Mouse (Mus musculus): ENCODE data around the gene 1810013L24Rik.
"Not testable (repeated sequence)": the region's sequence is repeated elsewhere in the genome, so short reads cannot be mapped to it uniquely, and the experiment has no call there.

1810013L24Rik gene

DNA sequence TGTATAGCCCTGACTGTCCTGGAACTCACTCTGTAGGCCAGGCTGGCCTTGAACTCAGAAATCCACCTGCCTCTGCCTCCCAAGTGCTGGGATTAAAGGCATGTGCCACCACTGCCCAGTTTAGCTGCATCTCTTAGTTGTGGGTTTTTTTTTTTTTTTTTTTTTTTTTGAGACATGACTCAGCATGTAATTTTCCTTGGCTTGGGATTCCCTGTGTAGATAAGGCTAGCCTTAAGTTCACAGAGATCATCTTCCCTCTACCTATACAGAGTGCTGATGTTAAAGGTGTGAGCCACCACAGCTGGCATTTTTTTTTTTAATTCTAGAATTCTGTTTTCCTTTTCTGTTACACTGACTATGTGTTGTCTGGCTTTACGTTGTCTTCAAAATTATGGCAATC lies 7.7 kb downstream of the 1810013L24Rik start:
- no peak for DNase-seq

DNA sequence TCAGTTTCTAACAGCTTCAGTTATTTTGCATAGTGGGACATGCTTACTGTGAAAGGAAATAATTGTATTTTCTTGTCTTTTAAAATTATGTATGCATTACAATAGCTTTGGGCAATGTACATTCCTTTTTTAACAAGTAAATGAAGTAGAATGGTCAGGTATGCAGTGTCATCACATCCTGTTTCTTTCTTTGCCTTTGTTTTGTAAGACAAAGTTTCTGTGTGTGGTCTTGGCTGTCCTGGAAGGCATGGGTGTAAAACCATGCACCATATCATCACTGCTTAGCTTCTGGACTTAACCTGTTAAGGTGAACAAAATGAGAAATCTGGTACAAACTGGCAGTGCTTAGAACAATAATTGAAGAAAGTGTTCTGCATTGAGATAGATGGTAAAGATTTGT lies 9.0 kb downstream of the 1810013L24Rik start:
- DNase-seq, result no peak

DNA sequence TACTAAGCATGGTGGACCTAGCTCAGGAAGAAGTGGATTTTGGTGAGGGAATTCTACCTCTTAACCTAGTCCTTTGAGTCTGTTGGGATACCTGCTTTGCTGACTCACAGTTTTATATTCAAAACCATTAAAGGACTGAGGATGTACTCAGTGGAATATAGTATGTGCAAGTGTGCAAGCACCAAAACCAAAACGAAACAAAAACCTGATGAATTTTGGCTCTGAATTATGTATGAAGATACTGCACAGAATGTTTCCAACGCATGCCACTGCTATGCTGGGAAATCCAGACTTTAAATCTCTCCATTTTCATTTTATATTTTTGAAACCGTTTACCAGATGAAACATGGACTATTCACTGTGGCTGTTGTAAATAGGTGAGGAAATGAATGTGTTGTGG lies 10.7 kb downstream of the 1810013L24Rik start:
- DNase-seq, result no peak

GRCm38 (mm10) chr16:8842962-8843361 lies 13.1 kb downstream of the 1810013L24Rik start:
- no peak for DNase-seq

GRCm38 (mm10) chr16:8843580-8844175 lies 13.8 kb downstream of the 1810013L24Rik start:
- no peak for DNase-seq

DNA sequence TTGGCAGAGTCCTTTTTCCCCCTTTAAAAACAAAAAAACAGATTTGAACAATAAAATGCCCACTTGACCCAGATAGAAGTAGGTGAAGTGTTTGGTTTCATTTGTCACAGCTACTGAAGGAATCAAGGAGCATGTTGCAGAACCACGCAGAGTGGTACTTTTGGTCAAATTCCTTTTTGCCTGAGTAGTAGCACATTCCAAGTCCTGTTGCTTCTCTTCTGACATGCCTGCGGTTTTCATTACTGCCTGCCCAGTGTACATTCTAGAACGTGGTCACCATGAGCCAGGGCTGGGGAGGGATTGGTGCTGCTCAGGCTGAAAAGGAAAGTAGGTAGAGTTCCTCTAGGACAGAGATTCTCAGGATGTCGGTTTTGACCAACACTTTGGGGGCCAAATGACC lies 16.1 kb downstream of the 1810013L24Rik start:
- no peak for DNase-seq

DNA sequence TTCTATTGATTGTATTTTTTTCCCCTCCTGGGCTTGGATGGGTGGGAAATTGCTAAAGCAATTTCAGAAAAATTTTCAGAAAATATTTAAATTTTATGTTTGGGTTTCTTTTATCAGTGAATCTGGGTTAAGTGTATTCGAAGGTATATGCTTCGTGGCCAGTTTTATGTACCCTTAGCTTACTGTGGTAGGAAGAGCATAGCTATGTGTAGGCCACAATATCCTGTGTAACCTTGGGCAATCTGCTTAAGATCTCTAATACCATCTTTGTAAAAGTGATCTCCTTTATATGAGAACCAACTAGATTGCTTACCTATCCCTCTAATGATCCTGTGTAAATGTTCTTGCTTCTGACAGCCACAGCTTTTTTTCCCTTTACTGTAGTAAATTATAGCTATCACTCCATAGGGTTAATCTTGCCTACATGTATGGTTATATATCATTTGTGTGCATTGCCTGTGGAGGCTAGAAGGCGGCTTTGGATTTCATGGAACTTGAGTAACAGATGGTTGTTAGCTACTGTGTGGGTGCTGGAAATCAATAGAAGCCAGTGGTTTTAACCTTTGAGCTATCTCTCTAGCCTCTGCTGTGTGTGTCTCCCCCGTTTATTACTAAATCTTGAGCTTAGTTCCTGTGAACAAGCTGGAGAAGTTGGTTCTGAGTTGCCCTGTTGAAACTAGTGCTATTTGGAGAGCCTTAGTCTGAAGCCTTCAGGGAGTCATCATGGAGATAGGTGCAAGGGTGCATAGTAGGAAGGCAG lies 18.6 kb downstream of the 1810013L24Rik start:
- no peak for DNase-seq

DNA sequence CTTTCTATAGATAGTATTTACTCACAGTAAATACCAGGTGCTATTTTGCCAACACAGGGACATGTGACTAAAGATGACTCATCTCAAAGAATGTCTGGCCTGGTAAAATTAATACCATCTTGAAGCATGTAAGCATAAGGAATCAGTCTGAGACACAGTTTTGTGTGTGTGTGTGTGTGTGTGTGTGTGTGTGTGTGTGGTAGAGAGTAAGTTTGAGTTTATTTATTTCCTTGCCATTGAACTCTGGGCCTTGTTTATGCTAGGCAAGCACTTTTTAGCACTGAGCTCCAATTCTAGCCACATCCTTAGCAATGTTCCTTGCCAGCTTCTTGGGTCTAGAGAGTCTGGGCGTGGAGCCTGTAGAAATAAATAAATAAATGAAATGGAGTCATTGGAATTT lies 20.0 kb downstream of the 1810013L24Rik start:
- no peak for DNase-seq

DNA sequence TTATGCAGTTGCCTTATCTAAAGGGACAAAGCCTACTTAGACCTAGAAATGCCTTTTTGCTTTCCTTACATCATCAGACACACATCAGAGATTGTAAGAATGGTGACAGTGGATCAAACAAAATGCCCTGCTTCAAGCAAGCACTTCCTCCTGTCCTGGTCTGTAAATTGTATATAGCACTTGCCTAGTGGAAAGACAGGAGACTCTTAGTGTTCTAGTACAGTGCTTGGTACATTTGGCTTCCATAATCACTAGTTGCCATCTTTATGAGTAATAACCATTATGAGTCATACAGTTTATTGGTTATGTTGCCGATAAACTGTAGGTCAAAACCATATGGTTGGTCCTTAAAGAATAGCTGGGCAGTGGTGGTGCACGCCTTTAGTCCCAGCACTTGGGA lies 25.2 kb downstream of the 1810013L24Rik start:
- no peak for DNase-seq

DNA sequence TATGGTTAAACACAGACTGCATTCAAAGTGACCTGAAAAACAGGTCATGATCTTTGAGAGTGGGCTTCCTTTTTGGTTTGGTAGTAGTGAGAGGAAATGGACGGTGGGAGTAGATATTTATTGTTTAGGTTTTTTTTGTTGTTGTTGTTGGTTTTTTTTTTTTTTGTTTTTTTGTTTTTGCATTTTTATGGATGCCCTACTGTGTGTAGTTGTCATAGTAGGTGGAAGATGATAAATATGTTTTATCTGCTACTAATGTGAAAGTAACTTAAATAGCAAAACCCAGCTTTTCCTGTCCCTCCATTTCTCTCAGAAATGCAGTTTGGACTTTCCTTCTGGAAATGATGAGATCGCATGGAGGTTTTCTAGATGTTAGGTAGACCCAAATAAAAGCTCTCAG lies 26.9 kb downstream of the 1810013L24Rik start:
- DNase-seq, result no peak

DNA sequence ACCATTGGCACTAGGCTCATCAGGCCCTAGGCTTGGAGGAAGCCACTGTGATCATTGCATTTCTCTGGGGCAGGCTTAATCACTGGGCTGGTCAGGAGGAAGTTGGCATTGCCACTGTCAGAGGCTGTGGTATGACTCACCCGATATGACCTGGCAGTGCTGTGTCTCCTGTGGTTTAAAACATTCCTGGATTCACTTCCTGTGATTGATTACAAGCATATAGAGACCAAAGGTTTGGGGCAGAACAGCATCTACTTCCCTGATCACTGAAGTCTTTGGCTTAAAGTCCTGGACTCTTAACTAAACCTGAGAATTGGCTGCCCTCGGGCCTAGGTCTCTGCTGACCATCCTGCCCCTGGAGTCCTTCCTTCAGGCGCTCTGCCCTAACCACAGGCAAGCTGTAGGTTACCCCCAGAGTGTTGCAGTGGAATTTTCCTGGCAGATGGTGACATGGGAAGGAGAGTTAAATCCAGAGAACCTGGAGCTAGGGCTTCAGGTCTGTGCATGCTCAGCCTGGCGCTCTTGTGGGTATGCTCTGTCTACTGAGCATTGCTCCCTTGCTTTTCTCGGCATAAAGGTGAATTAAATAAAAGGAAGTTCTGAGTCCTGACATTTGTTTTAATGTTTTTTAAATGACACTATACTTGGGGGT lies 32.6 kb downstream of the 1810013L24Rik start:
- no peak for DNase-seq

DNA sequence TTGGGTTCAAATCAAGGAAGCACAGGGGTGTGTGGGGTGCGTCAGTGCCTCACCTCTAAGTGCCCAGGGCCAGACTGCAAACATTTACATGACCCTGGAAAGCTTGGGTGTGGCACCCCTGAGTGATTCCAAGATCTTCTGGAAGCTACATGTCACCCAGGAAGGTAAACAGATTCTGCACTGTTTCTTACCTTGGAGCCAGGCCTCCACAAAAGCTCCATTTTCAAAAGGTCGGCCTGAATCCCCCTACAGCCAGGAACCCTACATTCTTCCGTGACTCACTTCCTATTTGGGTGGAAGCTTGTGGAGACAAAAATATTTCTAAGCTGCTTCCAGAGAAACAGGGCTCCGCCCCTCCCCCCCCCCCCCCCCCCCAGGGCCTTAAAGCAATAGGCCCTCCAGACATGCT lies 34.3 kb downstream of the 1810013L24Rik start:
- DNase-seq, result no peak

GRCm38 (mm10) chr16:8867406-8867955 lies 37.6 kb downstream of the 1810013L24Rik start:
- DNase-seq, result no peak

DNA sequence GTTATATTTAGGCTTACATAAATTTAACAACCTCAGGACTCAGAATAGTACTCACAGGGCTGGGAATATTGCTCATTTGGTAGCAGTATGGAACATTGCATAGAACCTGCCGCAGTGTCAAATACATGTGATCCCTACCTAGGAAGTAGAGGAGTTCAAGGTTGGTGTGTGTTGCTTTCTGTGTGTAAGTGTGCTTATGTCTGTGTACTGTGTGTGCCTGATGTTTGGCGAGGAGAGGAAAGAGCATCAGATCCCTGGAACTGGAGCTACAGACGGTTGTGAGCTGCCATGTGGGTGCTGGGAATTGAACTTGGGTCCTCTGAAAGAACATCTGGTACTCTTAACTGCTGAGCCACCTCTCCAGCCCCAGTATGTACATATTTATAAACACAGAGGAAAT lies 38.6 kb downstream of the 1810013L24Rik start:
- no peak for DNase-seq

- DNase-seq, result peak; percentile 73
Observed at GRCm38 (mm10) chr16:8869715-8870114, 39.8 kb downstream of the 1810013L24Rik start.

GRCm38 (mm10) chr16:8871376-8871775 lies 41.5 kb downstream of the 1810013L24Rik start:
- DNase-seq, result no peak

- DNase-seq, result no peak
Observed at GRCm38 (mm10) chr16:8872019-8872418, 42.1 kb downstream of the 1810013L24Rik start.

DNA sequence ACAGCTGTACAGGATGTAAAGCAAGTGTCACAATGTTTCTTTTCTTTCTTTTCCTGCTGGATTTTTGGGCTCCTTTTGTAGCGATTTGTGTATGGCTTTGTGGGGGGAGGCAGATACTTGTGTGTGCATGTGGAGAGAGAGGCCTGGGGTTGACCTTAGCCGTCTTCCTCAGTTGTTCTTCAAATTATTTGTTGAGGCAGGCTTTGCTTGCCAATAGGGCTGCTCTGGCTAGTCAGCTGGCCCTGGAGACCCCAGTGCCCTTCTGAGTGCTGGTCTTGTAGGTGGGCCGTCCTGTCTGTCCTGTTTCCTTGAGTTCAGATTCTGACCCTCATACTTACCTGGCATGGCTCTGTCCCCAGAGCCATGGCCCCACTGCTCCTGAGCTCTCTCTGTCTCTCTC lies 42.6 kb downstream of the 1810013L24Rik start:
- DNase-seq, result no peak

- DNase-seq, result no peak
Observed at GRCm38 (mm10) chr16:8880076-8880475, 50.2 kb downstream of the 1810013L24Rik start.

DNA sequence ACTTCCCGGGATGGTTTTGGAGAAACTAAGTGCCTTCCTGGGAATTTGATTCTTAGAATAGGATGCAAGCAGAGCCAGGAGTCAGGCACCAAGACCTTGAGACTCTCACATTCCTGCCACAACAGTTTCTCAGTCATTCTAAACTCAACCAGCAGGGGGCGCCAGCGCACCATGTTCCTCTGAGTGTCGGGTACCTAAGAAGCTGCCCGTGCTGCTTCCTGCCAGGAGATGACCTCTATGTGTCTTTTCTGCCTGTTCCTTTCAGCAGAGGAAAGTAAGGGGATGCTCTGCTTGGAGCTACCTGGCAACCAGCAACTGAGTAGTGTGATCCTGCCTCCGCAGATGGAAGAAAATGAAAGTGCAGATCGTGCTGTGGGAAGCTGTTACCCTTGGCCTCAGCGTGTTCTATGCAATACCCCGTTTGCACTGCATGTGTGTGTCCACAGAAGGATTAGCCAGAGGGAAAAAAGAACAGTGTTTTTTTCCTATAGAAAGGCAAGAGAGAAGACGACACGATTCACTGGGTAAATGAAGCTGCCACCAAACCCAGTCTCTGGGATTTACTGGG lies 53.9 kb downstream of the 1810013L24Rik start:
- DNase-seq, result peak; percentile 90

- not testable (repeated sequence) for DNase-seq
Observed at GRCm38 (mm10) chr16:8894214-8894613, 64.3 kb downstream of the 1810013L24Rik start.

- no peak for DNase-seq
Observed at GRCm38 (mm10) chr16:8895301-8895700, 65.4 kb downstream of the 1810013L24Rik start.

DNA sequence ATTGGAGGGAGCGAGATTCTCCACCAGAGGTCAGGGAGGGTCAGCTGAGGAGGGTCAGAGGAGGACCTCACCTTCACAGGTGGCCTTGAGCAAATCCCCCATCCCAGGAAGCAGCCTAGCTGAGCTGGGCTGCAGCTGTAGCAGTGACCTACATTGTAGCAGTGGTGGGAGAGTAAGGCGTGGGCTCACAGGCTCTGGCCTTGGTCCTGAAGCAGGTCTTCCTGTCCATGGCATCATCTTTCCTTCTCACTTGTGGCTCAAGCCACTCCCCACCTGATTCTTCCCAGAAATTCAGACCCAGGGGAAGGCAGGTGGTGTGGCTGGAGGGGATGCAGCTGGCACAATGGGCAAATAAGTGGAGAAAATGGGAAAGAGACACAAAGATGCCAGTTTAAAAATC lies 76.2 kb downstream of the 1810013L24Rik start:
- DNase-seq, result not testable (repeated sequence)
